ENCODE assay signal across 13 mouse cellular contexts in the genomic region with DNA sequence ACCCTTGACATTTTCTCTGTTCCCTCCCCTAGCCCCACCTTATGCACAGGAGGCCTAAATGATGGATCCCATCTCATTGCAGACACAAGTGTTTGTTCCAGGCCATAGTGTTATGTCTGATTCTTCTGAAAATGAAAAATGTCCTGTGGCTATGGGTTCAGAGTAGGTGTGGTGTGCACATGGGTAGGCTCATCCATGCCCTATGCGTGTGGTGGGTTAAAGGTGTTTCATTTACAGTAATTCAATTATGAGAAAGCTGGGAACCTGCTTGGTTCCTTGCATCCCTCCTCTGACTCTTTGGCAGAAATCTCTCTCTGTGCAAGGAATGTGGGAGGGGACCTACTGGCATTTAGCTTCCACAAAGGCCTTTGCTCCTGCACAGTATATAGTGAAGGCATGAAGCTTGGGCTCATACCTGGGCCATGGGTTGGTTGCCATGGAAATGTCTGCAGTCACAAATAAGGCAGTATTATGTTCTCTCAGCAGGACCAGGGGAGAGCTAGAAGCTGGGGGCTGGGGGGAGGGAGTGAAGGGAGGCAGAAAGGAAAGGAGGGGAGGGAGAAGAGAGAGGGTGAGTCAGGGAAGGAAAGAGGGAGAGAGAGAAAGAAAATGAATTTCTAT.
A peak's percentile ranks its signal among the peaks of the same experiment; 100 is the strongest.
DNase-seq lines count a peak whose midpoint lies in the region; ATAC-seq lines count a peak whose summit lies in the region.
"Had no signal": no experiment of that assay in that cellular context is flagged by ENCODE, and none has a peak within 500 bp of the region (broad histone marks: within the 10 kb centered on the region; RNA-seq: fewer than 3 reads in every experiment).

No protein-coding gene starts in this region.

- peak; percentile 84 for ATAC-seq in embryonic facial prominence, embryonic 11.5 days (replicated peaks; ENCODE audit: insufficient number of reproducible peaks, low FRiP score, low TSS enrichment, low read depth)
- ATAC-seq in hindbrain, embryonic 11.5 days (ENCODE audit: low FRiP score), result peak; percentile 88
- ATAC-seq in neural tube, embryonic 15.5 days (ENCODE audit: low FRiP score), result peak; percentile 69
- ATAC-seq in heart, embryonic 11.5 days (replicated peaks; ENCODE audit: insufficient number of reproducible peaks, low FRiP score, low TSS enrichment), result no peak
- ATAC-seq: intestine, embryonic 15.5 days; lung, postnatal 0 days had no signal

- no peak overlapping the region for H3K4me3 ChIP-seq in embryonic facial prominence, embryonic 11.5 days (ENCODE audit: low read depth, low read length)
- H3K4me3 ChIP-seq in embryonic facial prominence, embryonic 10.5 days, result no peak overlapping the region
- H3K4me3 ChIP-seq in hindbrain, embryonic 11.5 days (ENCODE audit: low read depth, low read length), result no peak overlapping the region
- H3K4me3 ChIP-seq in neural tube, embryonic 15.5 days (replicated peaks), result no peak overlapping the region
- no peak overlapping the region for H3K4me3 ChIP-seq in heart, embryonic 11.5 days (ENCODE audit: low read depth, low read length)
- H3K4me3 ChIP-seq: gastrocnemius, adult 2 months; intestine, embryonic 15.5 days had no signal

- H3K4me1 ChIP-seq in embryonic facial prominence, embryonic 11.5 days (ENCODE audit: control insufficient read depth, insufficient read depth, low read length), result no peaks in the 10 kb centered on the region
- H3K4me1 ChIP-seq in embryonic facial prominence, embryonic 10.5 days, result peaks cover 8% of the 10 kb centered on the region
- no peaks in the 10 kb centered on the region for H3K4me1 ChIP-seq in hindbrain, embryonic 11.5 days (replicated peaks; ENCODE audit: control insufficient read depth, insufficient read depth, low read length)
- peaks cover 10% of the 10 kb centered on the region for H3K4me1 ChIP-seq in neural tube, embryonic 15.5 days
- no peaks in the 10 kb centered on the region for H3K4me1 ChIP-seq in heart, embryonic 11.5 days (ENCODE audit: control insufficient read depth, insufficient read depth, low read length)
- H3K4me1 ChIP-seq: intestine, embryonic 15.5 days had no signal

- 69% methylated on average over 1 of the region's 1 CpGs for WGBS in embryonic facial prominence, embryonic 11.5 days
- 73% methylated on average over 1 of the region's 1 CpGs for WGBS in embryonic facial prominence, embryonic 10.5 days
- 65% methylated on average over 1 of the region's 1 CpGs for WGBS in hindbrain, embryonic 11.5 days
- WGBS in neural tube, embryonic 15.5 days, result 58% methylated on average over 1 of the region's 1 CpGs
- 76% methylated on average over 1 of the region's 1 CpGs for WGBS in heart, embryonic 11.5 days (ENCODE audit: insufficient replicate concordance)

- H3K9me3 ChIP-seq in embryonic facial prominence, embryonic 11.5 days (replicated peaks; ENCODE audit: control insufficient read depth, low read length), result no peaks in the 10 kb centered on the region
- no peaks in the 10 kb centered on the region for H3K9me3 ChIP-seq in embryonic facial prominence, embryonic 10.5 days
- H3K9me3 ChIP-seq in hindbrain, embryonic 11.5 days (ENCODE audit: control insufficient read depth, low read length), result no peaks in the 10 kb centered on the region
- no peaks in the 10 kb centered on the region for H3K9me3 ChIP-seq in neural tube, embryonic 15.5 days (replicated peaks)
- no peaks in the 10 kb centered on the region for H3K9me3 ChIP-seq in heart, embryonic 11.5 days (replicated peaks; ENCODE audit: control insufficient read depth, low read length)
- H3K9me3 ChIP-seq: intestine, embryonic 15.5 days had no signal

- H3K27ac ChIP-seq in embryonic facial prominence, embryonic 11.5 days (replicated peaks; ENCODE audit: low read depth, low read length), result no peak overlapping the region
- no peak overlapping the region for H3K27ac ChIP-seq in embryonic facial prominence, embryonic 10.5 days (replicated peaks)
- H3K27ac ChIP-seq in hindbrain, embryonic 11.5 days (ENCODE audit: low read depth, low read length), result no peak overlapping the region
- H3K27ac ChIP-seq in neural tube, embryonic 15.5 days (replicated peaks), result peak overlapping the region; percentile 52
- no peak overlapping the region for H3K27ac ChIP-seq in heart, embryonic 11.5 days (ENCODE audit: low read depth, low read length)
- H3K27ac ChIP-seq: gastrocnemius, adult 2 months; intestine, embryonic 15.5 days had no signal

- intact Hi-C loops in heart, postnatal 14 days (cut with DNase I), result no loop called here

- no peak overlapping the region for H3K4me2 ChIP-seq in embryonic facial prominence, embryonic 11.5 days (ENCODE audit: low read depth, low read length)
- no peak overlapping the region for H3K4me2 ChIP-seq in hindbrain, embryonic 11.5 days (replicated peaks; ENCODE audit: low read depth, low read length)
- H3K4me2 ChIP-seq in neural tube, embryonic 15.5 days, result no peak overlapping the region
- H3K4me2 ChIP-seq in heart, embryonic 11.5 days, result no peak overlapping the region
- H3K4me2 ChIP-seq: intestine, embryonic 15.5 days had no signal

- no peaks in the 10 kb centered on the region for H3K36me3 ChIP-seq in embryonic facial prominence, embryonic 11.5 days (replicated peaks; ENCODE audit: control insufficient read depth, insufficient read depth, low read depth, low read length)
- no peaks in the 10 kb centered on the region for H3K36me3 ChIP-seq in embryonic facial prominence, embryonic 10.5 days (replicated peaks)
- H3K36me3 ChIP-seq in hindbrain, embryonic 11.5 days (ENCODE audit: control insufficient read depth, insufficient read depth, low read length), result no peaks in the 10 kb centered on the region
- H3K36me3 ChIP-seq in neural tube, embryonic 15.5 days, result no peaks in the 10 kb centered on the region
- H3K36me3 ChIP-seq in heart, embryonic 11.5 days (ENCODE audit: control insufficient read depth, insufficient read depth, low read length), result no peaks in the 10 kb centered on the region
- H3K36me3 ChIP-seq: intestine, embryonic 15.5 days had no signal

- peak; percentile 27 for DNase-seq in embryonic facial prominence, embryonic 11.5 days (ENCODE audit: low spot score)
- no peak for DNase-seq in embryonic facial prominence, embryonic 10.5 days (ENCODE audit: low spot score)
- DNase-seq in hindbrain, embryonic 11.5 days (ENCODE audit: low spot score), result peak; percentile 46
- DNase-seq in mesoderm, embryonic 11.5 days (ENCODE audit: low read depth, low spot score), result peak; percentile 46
- DNase-seq in left cerebral cortex, adult 11 months (ENCODE audit: low spot score), result no peak
- no peak for DNase-seq in heart, postnatal 14 days
- DNase-seq: cerebellum, postnatal 10 days; gastrocnemius, adult 2 months; liver had no signal

- H3K9ac ChIP-seq in embryonic facial prominence, embryonic 11.5 days (replicated peaks; ENCODE audit: low read length), result no peak overlapping the region
- no peak overlapping the region for H3K9ac ChIP-seq in hindbrain, embryonic 11.5 days (ENCODE audit: low read depth, low read length)
- no peak overlapping the region for H3K9ac ChIP-seq in neural tube, embryonic 15.5 days (replicated peaks)
- H3K9ac ChIP-seq in heart, embryonic 11.5 days (ENCODE audit: low read depth, low read length), result no peak overlapping the region
- H3K9ac ChIP-seq: intestine, embryonic 15.5 days had no signal

- no peaks in the 10 kb centered on the region for H3K27me3 ChIP-seq in embryonic facial prominence, embryonic 11.5 days (ENCODE audit: control insufficient read depth, insufficient read depth, low read length)
- no peaks in the 10 kb centered on the region for H3K27me3 ChIP-seq in embryonic facial prominence, embryonic 10.5 days (replicated peaks; ENCODE audit: low read depth, poor library complexity, severe bottlenecking)
- no peaks in the 10 kb centered on the region for H3K27me3 ChIP-seq in hindbrain, embryonic 11.5 days (ENCODE audit: control insufficient read depth, insufficient read depth, low read length)
- no peaks in the 10 kb centered on the region for H3K27me3 ChIP-seq in neural tube, embryonic 15.5 days (replicated peaks)
- no peaks in the 10 kb centered on the region for H3K27me3 ChIP-seq in heart, embryonic 11.5 days (ENCODE audit: control insufficient read depth, insufficient read depth, low read length)
- H3K27me3 ChIP-seq: intestine, embryonic 15.5 days had no signal

Comparison
In these comparisons a context has a peak if more than half of its experiments do, and no peak if none do; other contexts are left out.
1. DNase-seq: peak in embryonic facial prominence, embryonic 11.5 days (single experiment), hindbrain, embryonic 11.5 days (single experiment) and mesoderm, embryonic 11.5 days (single experiment); none in embryonic facial prominence, embryonic 10.5 days (single experiment), left cerebral cortex, adult 11 months (single experiment) and heart, postnatal 14 days (0 of 2).